Mouse (Mus musculus) CH12.LX (cell line): ENCODE measurements around the gene Rtbdn.

Experiments
- CHD2 ChIP-seq: IDR thresholded peaks from 2 replicates; pipeline ENCODE4 v1.6.1; 2011; ENCODE audit warnings: low read length, improper control_type of control experiment
- CTCF ChIP-seq, 2 experiments: IDR thresholded peaks in 1 of 2; conservative IDR thresholded peaks in 1 of 2; 2 replicates each; pipeline ENCODE4 v1.5.1; 2011 to 2012; ENCODE audit warnings: low read depth in 2 of 2, low read length in 2 of 2, improper control_type of control experiment in 1 of 2, inconsistent platforms in 1 of 2, mild to moderate bottlenecking in 1 of 2, moderate library complexity in 1 of 2
- ELF1 ChIP-seq: IDR thresholded peaks from 2 replicates; pipeline ENCODE4 v1.6.1; 2014; ENCODE audit warnings: low read depth, mild to moderate bottlenecking, inconsistent platforms, low read length, improper control_type of control experiment
- ETS1 ChIP-seq: conservative IDR thresholded peaks from 2 replicates; pipeline ENCODE4 v1.6.1; 2012; ENCODE audit warnings: low read depth, mild to moderate bottlenecking, inconsistent platforms, low read length, improper control_type of control experiment, moderate library complexity
- HCFC1 ChIP-seq: IDR thresholded peaks from 2 replicates; pipeline ENCODE4 v1.6.1; 2012; ENCODE audit warnings: low read depth, mild to moderate bottlenecking, inconsistent platforms, low read length, improper control_type of control experiment
- MAZ ChIP-seq: IDR thresholded peaks from 2 replicates; pipeline ENCODE4 v1.6.1; 2012; ENCODE audit warnings: low read depth, mild to moderate bottlenecking, inconsistent platforms, low read length, improper control_type of control experiment, moderate library complexity
- POLR2A ChIP-seq: IDR thresholded peaks from 2 replicates; pipeline ENCODE4 v1.6.1; 2011; ENCODE audit warnings: low read depth, mild to moderate bottlenecking, improper control_type of control experiment, low read length
- TCF12 ChIP-seq: IDR thresholded peaks from 2 replicates; pipeline ENCODE4 v1.6.1; 2014; ENCODE audit warnings: low read depth, mild to moderate bottlenecking, inconsistent platforms, low read length, improper control_type of control experiment
- UBTF ChIP-seq: IDR thresholded peaks from 2 replicates; pipeline ENCODE4 v1.6.1; 2012; ENCODE audit warnings: low read depth, mild to moderate bottlenecking, inconsistent platforms, low read length, improper control_type of control experiment, moderate library complexity

- TF ChIP-seq HCFC1 (no peak), CTCF (conservative IDR thresholded peaks at IDR 0.05 in 1 of 2, IDR thresholded peaks at IDR 0.05 in 1 of 2; ENCODE audit: low read depth in 2 of 2, low read length in 2 of 2) (peak in 1 of 2 experiments; percentile 61; a peak in 2 of 4 replicates), UBTF (no peak), MAZ (no peak), POLR2A (no peak), CHD2 (no peak), ETS1 (no peak), ELF1 (no peak), TCF12 (no peak)
These were observed at the start of gene Rtbdn for GRCm38 (mm10) chr8:84946528-84947240.
